Mouse (Mus musculus) heart, adult 2 months (tissue): ENCODE data around the gene Stxbp6.

Experiments used
- EP300 ChIP-seq: fragments of 200-500 bp; IDR thresholded peaks from 2 replicates; pipeline ENCODE4 v1.6.1; 2011; ENCODE audit warnings: low read depth, low read length, control low read depth; ENCODE audit not compliant: insufficient read depth
- POLR2A ChIP-seq: fragments of 200-500 bp; IDR thresholded peaks from 2 replicates; pipeline ENCODE4 v1.6.1; 2011; ENCODE audit warnings: mild to moderate bottlenecking, low read depth, low read length, control low read depth; ENCODE audit not compliant: insufficient read depth

GRCm38 (mm10) chr12:45067686-45068085 lies 6.8 kb downstream of the Stxbp6 start:
- no peak for TF ChIP-seq EP300
- no peak for TF ChIP-seq POLR2A
